ENCODE assay signal across 7 mouse cellular contexts in the genomic region with DNA sequence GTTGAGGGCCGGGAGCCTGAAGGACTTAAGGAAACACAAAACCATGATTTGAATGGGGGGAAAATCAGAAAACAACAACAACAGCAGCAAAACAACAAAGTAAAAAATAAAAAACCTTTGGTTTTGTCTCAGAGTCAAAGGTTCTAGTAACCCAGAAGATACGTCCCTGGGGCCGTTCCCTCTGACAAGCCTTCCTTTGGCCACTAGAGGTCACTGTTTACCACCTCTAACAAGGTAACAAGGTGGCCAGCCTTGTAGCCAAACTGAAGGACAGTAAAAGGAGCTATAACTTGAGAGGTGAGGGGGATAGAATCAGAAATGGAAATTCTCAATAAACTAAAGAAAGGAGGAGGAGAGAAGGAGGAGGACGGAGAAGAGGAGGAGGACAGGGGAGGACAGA. TPM values are rescaled to one million over a fixed set of nuclear protein-coding genes. Genes with fewer than 3 reads are reported as not detected.
DNase-seq lines count a peak whose midpoint lies in the region; TF ChIP-seq lines count a peak whose summit lies in the region.

No protein-coding gene starts in this region.

- peak; percentile 86 for TF ChIP-seq RAD21 in MEL (IDR thresholded peaks at IDR 0.05; ENCODE audit: low read depth, low read length)

- DNase-seq in CD4-positive, CD25-positive, alpha-beta regulatory T cell, adult 2 months (ENCODE audit: low read depth, low spot score) = peak; percentile 89
- DNase-seq in MEL (ENCODE audit: low read depth, low spot score) = peak; percentile 80
- DNase-seq in cerebellum, postnatal 10 days = peak; percentile 83 to 92
- peak; percentile 42 to 68 for DNase-seq in heart, adult 9 months (ENCODE audit: low spot score in 2 of 2)
- peak; percentile 72 for DNase-seq in kidney, postnatal 14 days
- DNase-seq in lung, postnatal 14 days = peak; percentile 79
- DNase-seq in right cerebral cortex, postnatal 14 days = peak; percentile 49

- no peak overlapping the region for H3K27ac ChIP-seq in MEL (ENCODE audit: control insufficient read depth, low read depth, low read length)

- H3K27me3 ChIP-seq in MEL (ENCODE audit: control insufficient read depth in 1 of 2, insufficient read depth in 2 of 2, low read length in 2 of 2) = no peaks in the 10 kb centered on the region

- no peak overlapping the region for H3K9ac ChIP-seq in MEL (ENCODE audit: control insufficient read depth, low read depth, low read length, poor library complexity, severe bottlenecking)

- peak; percentile 77 to 91 (median 81) for TF ChIP-seq CTCF in MEL (IDR thresholded peaks at IDR 0.05 in 2 of 3, conservative IDR thresholded peaks at IDR 0.05 in 1 of 3; ENCODE audit: control insufficient read depth in 1 of 3, insufficient read depth in 1 of 3, low read depth in 2 of 3, low read length in 3 of 3, poor library complexity in 1 of 3, severe bottlenecking in 1 of 3)

- no peaks in the 10 kb centered on the region for H3K9me3 ChIP-seq in MEL (replicated peaks; ENCODE audit: insufficient read depth, low read length)

- no peak for TF ChIP-seq EP300 in MEL (IDR thresholded peaks at IDR 0.05; ENCODE audit: low read depth in 1 of 2, low read length in 2 of 2)

- H3K36me3 ChIP-seq in MEL (ENCODE audit: control insufficient read depth in 1 of 2, insufficient read depth in 2 of 2, low read length in 2 of 2) = peaks cover 0 to 9% of the 10 kb centered on the region in 2 experiments; a peak in 2 of 4 replicates

- no peak for TF ChIP-seq POLR2A in MEL (IDR thresholded peaks at IDR 0.05; ENCODE audit: control insufficient read depth in 1 of 2, insufficient read depth in 1 of 2, low read depth in 1 of 2, low read length in 2 of 2, poor library complexity in 1 of 2)

- H3K79me2 ChIP-seq in MEL (ENCODE audit: control insufficient read depth, insufficient read depth, low read length, poor library complexity) = no peaks in the 10 kb centered on the region

- H3K4me1 ChIP-seq in MEL (ENCODE audit: control insufficient read depth in 1 of 2, insufficient read depth in 2 of 2, low read length in 2 of 2) = peaks cover 0 to 11% of the 10 kb centered on the region in 2 experiments; a peak in 2 of 4 replicates

- no peak overlapping the region for H3K4me3 ChIP-seq in MEL (ENCODE audit: control insufficient read depth in 1 of 2, insufficient read depth in 1 of 2, low read depth in 2 of 2, low read length in 2 of 2)

TF ChIP-seq in MEL, 35 proteins besides CTCF, POLR2A, EP300 and RAD21:
- TF ChIP-seq NRF1 (IDR thresholded peaks at IDR 0.05; ENCODE audit: insufficient read depth, low read depth, low read length, poor library complexity, severe bottlenecking) (no peak), MAFK (IDR thresholded peaks at IDR 0.05; ENCODE audit: borderline replicate concordance, low read depth, low read length) (0 out of 2 replicates have a peak, but pooled peaks have one; percentile 3), ZC3H11A (IDR thresholded peaks at IDR 0.05; ENCODE audit: low read depth, low read length) (peak; percentile 45), SIN3A (IDR thresholded peaks at IDR 0.05; ENCODE audit: low read length) (no peak), RCOR1 (IDR thresholded peaks at IDR 0.05; ENCODE audit: low read depth, low read length) (no peak), TAL1 (IDR thresholded peaks at IDR 0.05; ENCODE audit: low read length) (no peak), MEF2A (IDR thresholded peaks at IDR 0.05; ENCODE audit: extremely low read depth, insufficient replicate concordance, low read depth, low read length, poor library complexity, severe bottlenecking) (no peak), ETS1 (IDR thresholded peaks at IDR 0.05; ENCODE audit: low read depth, low read length) (no peak), KAT2A (conservative IDR thresholded peaks at IDR 0.05; ENCODE audit: low read depth, low read length) (no peak), SMC3 (IDR thresholded peaks at IDR 0.05; ENCODE audit: low read depth, low read length) (peak; percentile 69), ZKSCAN1 (IDR thresholded peaks at IDR 0.05; ENCODE audit: low read depth, low read length) (no peak), CHD2 (IDR thresholded peaks at IDR 0.05; ENCODE audit: low read length) (no peak), TBP (IDR thresholded peaks at IDR 0.05; ENCODE audit: low read depth, low read length) (no peak)

RNA-seq across cellular contexts. Expression of a gene that starts 42.3 kb away (rescaled TPM):
- total RNA-seq in MEL (2012; rRNA removed) = 1.2 and 1.7 TPM in 2 replicates
- 1 to 10 TPM in 1 of 2 experiments, not detected in 1; 3.9 TPM for polyA plus RNA-seq in MEL (2012; ENCODE audit: insufficient read depth in 1 of 2, insufficient read length in 2 of 2, low read depth in 1 of 2, low replicate concordance in 2 of 2, missing spikeins in 1 of 2)
